Mouse (Mus musculus) thymus, adult 2 months (tissue): ENCODE data around the gene Dexi. TPM values are rescaled to one million over a fixed set of nuclear protein-coding genes. Genes with fewer than 3 reads are reported as not detected.

Experiments used
- DNase-seq: peaks from one replicate; pipeline ENCODE4 v3.0.0; 2021
- H3K27ac ChIP-seq: fragments of 200-500 bp; 2 replicates; pipeline ENCODE4 v1.5.1; 2012; ENCODE audit warnings: low read length, control low read depth; ENCODE audit not compliant: control insufficient read depth, insufficient read depth
- H3K27me3 ChIP-seq: fragments of 200-500 bp; 2 replicates; pipeline ENCODE4 v1.6.1; 2012; ENCODE audit warnings: mild to moderate bottlenecking, low read length, moderate library complexity, mixed read lengths; ENCODE audit not compliant: control insufficient read depth, insufficient read depth
- H3K36me3 ChIP-seq: fragments of 200-500 bp; 2 replicates; pipeline ENCODE4 v1.6.1; 2012; ENCODE audit warnings: mild to moderate bottlenecking, low read length, moderate library complexity; ENCODE audit not compliant: control insufficient read depth, insufficient read depth
- H3K4me1 ChIP-seq: fragments of 200-500 bp; replicated peaks from 2 replicates; pipeline ENCODE4 v1.6.1; 2012; ENCODE audit warnings: low read length; ENCODE audit not compliant: control insufficient read depth, insufficient read depth
- H3K4me3 ChIP-seq: fragments of 200-500 bp; 2 replicates; pipeline ENCODE4 v1.5.1; 2012; ENCODE audit warnings: mild to moderate bottlenecking, low read length, control low read depth, moderate library complexity; ENCODE audit not compliant: control insufficient read depth, insufficient read depth
- CTCF ChIP-seq: fragments of 200-500 bp; IDR thresholded peaks from 2 replicates; pipeline ENCODE4 v1.5.1; 2012; ENCODE audit warnings: mild to moderate bottlenecking, control low read depth, low read length, moderate library complexity, borderline replicate concordance; ENCODE audit not compliant: control insufficient read depth, poor library complexity, insufficient read depth; ENCODE audit errors: extremely low read depth
- POLR2A ChIP-seq: fragments of 200-500 bp; IDR thresholded peaks from 2 replicates; pipeline ENCODE4 v1.6.1; 2012; ENCODE audit warnings: mild to moderate bottlenecking, low read length, control low read depth, moderate library complexity; ENCODE audit not compliant: control insufficient read depth, poor library complexity, insufficient read depth; ENCODE audit errors: extremely low read depth
- WGBS: fragments of 180-500 bp; shearing (Covaris S2); methylation state at CpG from one replicate; pipeline ENCODE4 v1.1.7; 2018; 5-methylcytosine and 5-hydroxymethylcytosine counted together
- polyA plus RNA-seq: library from polyadenylated mRNA; depleted of rRNA; stranded (reverse); fragments of >200 nt; gene quantifications from 2 replicates; pipeline ENCODE4 v1.2.3, GENCODE M21; 2012

The Dexi gene
- polyA plus RNA-seq, 1 experiment, result 122 TPM

DNA sequence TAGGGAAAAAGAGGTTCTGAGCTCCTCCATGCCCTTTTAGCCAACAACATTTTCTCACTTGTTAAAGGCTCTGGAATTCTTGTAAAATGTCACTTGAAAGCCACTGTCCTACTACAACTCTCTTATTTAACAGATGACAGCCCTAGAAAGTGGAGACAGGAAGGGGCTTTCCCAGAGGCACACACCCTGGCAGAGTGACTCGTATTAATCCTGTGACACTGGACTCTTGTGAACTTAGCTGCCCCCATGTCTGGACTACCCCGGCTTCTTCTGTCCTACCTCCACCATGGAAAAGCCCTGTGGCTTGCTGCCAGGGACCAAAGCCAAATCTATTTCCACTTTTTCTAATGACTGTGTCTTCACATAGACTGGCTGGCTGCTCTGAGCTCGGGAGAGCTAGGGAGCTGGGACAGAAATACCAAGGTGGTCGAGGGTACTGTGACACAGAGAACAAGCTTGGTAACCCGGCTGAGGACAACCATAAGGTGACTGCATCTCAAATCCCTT is 44.7 kb downstream of the Dexi start:
- WGBS, result 84% methylated on average over 5 of the region's 5 CpGs
- Histone ChIP-seq H3K27me3 (no peaks in the 10 kb centered on the region), H3K36me3 (no peaks in the 10 kb centered on the region), H3K27ac (no peak overlapping the region), H3K4me1 (0 out of 2 replicates have a peak, but pooled peaks cover 2% of the 10 kb centered on the region), H3K4me3 (no peak overlapping the region)
- TF ChIP-seq POLR2A (no peak), CTCF (no peak)
- DNase-seq, result no peak

DNA sequence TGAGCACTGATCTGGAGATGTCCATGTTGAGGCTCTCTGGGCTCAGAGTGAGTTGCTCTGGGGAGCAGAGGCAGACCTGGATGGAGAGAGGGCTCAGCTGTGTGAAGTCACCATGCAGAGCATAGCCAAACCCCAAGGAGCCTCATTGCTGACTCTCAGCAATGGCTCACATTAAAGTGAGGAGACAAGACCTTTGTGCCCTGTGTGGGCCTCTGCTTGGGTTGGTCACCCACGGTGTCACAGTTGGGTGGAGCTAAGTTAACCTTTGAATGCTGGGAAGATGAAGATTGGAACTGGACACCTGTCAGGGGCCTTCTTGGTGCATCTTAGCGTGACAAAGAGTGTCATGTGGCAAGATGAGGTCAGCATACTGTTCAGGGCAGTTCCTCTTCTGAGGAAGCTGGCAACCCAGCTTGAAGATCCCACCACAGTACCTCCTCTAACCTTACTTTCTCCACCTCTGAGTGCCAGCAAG is 47.0 kb downstream of the Dexi start:
- TF ChIP-seq POLR2A (no peak), CTCF (no peak)
- WGBS, result 40% methylated on average over 2 of the region's 2 CpGs
- 0 out of 2 replicates have a peak, but pooled peaks cover 2% of the 10 kb centered on the region for H3K4me1 ChIP-seq
- H3K27ac ChIP-seq, result no peak overlapping the region
- H3K36me3 ChIP-seq, result no peaks in the 10 kb centered on the region
- DNase-seq, result no peak
- H3K4me3 ChIP-seq, result no peak overlapping the region
- no peaks in the 10 kb centered on the region for H3K27me3 ChIP-seq

DNA sequence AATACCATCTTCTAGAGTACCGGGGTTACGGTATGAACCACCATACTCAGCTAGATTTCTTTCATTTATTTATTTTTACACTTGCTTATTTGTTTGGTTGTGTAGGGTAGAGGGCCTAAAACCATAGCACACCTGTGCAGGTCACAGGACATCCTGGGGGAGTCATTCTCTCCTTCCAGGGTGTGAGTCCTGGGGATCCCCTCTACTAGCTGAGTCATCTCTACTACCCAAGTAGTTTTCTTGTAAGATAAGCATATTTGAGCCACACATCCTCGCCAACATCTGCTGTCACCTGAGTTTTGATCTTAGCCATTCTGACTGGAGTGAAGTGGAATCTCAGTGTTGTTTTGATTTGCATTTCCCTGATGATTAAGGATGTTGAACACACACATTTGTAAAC is 50.3 kb downstream of the Dexi start:
- Histone ChIP-seq H3K4me1 (0 out of 2 replicates have a peak, but pooled peaks cover 4% of the 10 kb centered on the region), H3K4me3 (no peak overlapping the region), H3K27ac (no peak overlapping the region), H3K36me3 (no peaks in the 10 kb centered on the region), H3K27me3 (no peaks in the 10 kb centered on the region)
- WGBS, result 89% methylated on average over 3 of the region's 3 CpGs
- TF ChIP-seq CTCF (no peak), POLR2A (no peak)
- DNase-seq, result no peak

DNA sequence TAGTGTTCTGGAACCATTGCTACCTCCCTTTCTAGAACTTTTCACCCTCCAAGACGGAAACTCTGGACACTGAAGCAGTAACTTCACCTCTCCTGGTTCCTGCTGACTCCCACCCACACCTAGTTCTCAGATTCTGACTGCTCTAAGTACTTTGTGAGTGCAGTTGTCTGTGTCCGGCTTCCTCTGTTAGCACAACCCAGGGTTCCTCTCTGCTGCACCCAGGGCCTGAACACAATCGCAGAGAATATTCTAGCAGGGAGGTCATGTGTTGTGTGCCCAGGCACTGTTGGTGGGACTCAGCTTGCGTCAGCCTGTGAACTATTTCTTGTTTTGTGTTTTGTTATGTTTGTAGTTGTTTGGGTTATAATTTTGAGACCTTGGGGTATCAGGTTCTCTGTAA is 51.1 kb downstream of the Dexi start:
- DNase-seq, result no peak

DNA sequence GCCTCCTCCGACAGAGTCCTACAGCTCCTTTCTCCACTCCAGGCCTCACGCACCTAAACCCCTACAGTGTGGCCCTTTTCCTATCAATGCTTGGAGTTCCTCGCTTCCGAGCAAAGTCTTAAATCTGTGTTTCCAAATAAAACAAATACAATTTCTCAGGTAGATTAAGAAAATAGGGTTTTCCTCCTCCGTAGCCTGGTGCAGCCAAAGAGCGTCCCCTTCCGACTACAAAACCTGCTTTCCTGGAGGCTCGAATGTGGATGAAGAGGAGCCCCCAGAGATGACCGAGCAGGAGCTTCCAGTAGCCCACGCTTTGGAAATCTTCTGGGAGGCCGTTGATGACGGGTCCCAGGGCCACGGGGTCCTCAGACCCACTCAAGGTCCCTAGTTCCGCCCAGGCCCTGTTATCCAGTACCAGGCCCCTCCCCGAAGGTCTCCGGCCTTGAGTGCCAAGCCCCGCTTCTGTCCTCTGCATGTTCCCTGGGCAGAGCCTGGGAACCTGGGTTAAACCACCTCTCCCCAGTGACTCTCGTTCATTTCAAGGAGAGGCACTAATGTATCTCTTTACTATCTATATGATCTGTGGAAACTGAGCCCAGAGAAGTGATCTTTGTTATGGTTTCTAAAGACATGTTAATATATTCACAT is 52.2 kb downstream of the Dexi start:
- WGBS, result 94% methylated on average over 18 of the region's 18 CpGs
- H3K4me3 ChIP-seq, result peak overlapping the region; percentile 1; the same call in 1 of the 2 replicates
- no peak for TF ChIP-seq POLR2A
- no peak for TF ChIP-seq CTCF
- no peak overlapping the region for H3K27ac ChIP-seq
- 0 out of 2 replicates have a peak, but pooled peaks cover 4% of the 10 kb centered on the region for H3K4me1 ChIP-seq
- no peak for DNase-seq
- no peaks in the 10 kb centered on the region for H3K27me3 ChIP-seq
- H3K36me3 ChIP-seq, result no peaks in the 10 kb centered on the region

More for the DNA sequence above, 51.1 kb downstream of the Dexi start:
- no peak overlapping the region for H3K27ac ChIP-seq
- TF ChIP-seq POLR2A (no peak), CTCF (no peak)
- no peaks in the 10 kb centered on the region for H3K36me3 ChIP-seq
- no peak overlapping the region for H3K4me3 ChIP-seq
- 0 out of 2 replicates have a peak, but pooled peaks cover 4% of the 10 kb centered on the region for H3K4me1 ChIP-seq
- WGBS, result 89% methylated on average over 4 of the region's 4 CpGs
- H3K27me3 ChIP-seq, result no peaks in the 10 kb centered on the region

DNA sequence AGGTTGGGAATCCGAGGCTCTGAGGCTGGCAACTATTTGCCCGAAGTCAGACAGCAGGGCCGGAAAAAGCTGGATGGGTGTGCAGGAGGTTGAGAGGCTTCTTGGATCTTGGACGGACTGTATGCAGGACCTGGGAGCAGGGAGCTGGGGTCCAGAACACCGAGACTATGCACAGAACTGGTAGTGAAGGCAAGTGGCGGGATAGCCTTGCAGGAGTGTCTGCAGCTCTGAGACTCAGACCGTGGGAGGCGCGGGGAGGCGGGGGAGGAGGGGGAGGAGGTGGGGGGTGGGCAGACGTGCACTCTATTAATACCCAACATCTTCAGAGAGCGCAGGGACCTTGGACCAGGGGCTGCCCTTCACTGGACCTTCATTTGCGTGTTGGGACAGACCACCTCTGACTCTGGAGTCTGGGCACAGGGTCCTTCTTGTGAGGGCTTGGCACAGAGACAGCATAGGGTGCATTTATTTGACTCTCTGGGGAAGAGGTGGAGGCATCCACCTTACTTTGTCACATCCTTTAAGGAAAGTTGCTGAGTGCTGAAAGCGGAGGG is 52.9 kb downstream of the Dexi start:
- H3K36me3 ChIP-seq, result no peaks in the 10 kb centered on the region
- 0 out of 2 replicates have a peak, but pooled peaks cover 4% of the 10 kb centered on the region for H3K4me1 ChIP-seq
- TF ChIP-seq POLR2A (no peak), CTCF (no peak)
- WGBS, result 37% methylated on average over 14 of the region's 14 CpGs
- peak overlapping the region; percentile 27 for H3K4me3 ChIP-seq
- H3K27me3 ChIP-seq, result no peaks in the 10 kb centered on the region
- no peak overlapping the region for H3K27ac ChIP-seq
- no peak for DNase-seq

DNA sequence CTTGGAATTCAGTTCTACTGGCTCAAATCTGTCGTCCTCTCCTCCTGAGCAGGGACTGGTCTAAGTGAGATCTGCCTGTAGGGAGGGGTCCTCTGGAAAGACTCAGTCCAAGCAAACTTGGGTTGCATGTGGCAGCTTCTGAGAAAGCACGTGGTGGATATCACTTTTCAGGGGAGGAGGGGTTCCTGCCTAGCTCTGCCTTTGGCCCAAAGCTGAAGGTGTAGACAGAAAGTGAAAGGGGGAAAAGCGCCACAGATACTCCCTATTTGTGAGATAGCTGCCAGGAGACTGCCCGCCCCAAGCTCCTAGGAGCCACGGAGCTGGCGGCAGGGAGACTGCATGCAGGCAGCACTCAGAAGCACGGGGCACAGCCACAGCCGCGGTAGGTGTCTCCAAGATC is 53.4 kb downstream of the Dexi start:
- 6% methylated on average over 9 of the region's 9 CpGs for WGBS
- DNase-seq, result no peak
- H3K27ac ChIP-seq, result no peak overlapping the region

More for the DNA sequence above, 53.4 kb downstream of the Dexi start:
- no peaks in the 10 kb centered on the region for H3K27me3 ChIP-seq
- TF ChIP-seq POLR2A, result no peak
- TF ChIP-seq CTCF, result no peak
- 0 out of 2 replicates have a peak, but pooled peaks cover 4% of the 10 kb centered on the region for H3K4me1 ChIP-seq
- H3K36me3 ChIP-seq, result no peaks in the 10 kb centered on the region
- peak overlapping the region; percentile 27 for H3K4me3 ChIP-seq
